Mouse (Mus musculus): ENCODE results near the gene Phf7. TPM values are rescaled to one million over a fixed set of nuclear protein-coding genes. Genes with fewer than 3 reads are reported as not detected.

Gene Phf7
- polyA plus RNA-seq, 2 experiments: 9.5 to 12.3 TPM

- Histone ChIP-seq H3K27me3 (ENCODE audit: control insufficient read depth, insufficient read depth, low read length) (no peaks in the 10 kb centered on the region), H3K4me2 (replicated peaks; ENCODE audit: low read depth, low read length, severe bottlenecking) (peak overlapping the region; percentile 64), H3K36me3 (ENCODE audit: control insufficient read depth, insufficient read depth, low read length) (peaks cover 42% of the 10 kb centered on the region), H3K9ac (ENCODE audit: low read depth, low read length, severe bottlenecking) (peak overlapping the region; percentile 96), H3K4me1 (ENCODE audit: control insufficient read depth, insufficient read depth, low read length) (peaks cover 11% of the 10 kb centered on the region), H3K27ac (replicated peaks; ENCODE audit: low read depth, low read length) (peak overlapping the region; percentile 90), H3K4me3 (replicated peaks; ENCODE audit: low read length) (peak overlapping the region; percentile 86), H3K9me3 (ENCODE audit: control insufficient read depth, low read length) (no peaks in the 10 kb centered on the region)
- WGBS: 2% methylated on average over 36 of the region's 39 CpGs
- ATAC-seq (ENCODE audit: low FRiP score, low read depth) (peak; percentile 62), DNase-seq (ENCODE audit: low spot score) (peak; percentile 53)
- TF ChIP-seq POLR2A (IDR thresholded peaks at IDR 0.05; ENCODE audit: borderline replicate concordance, extremely low read depth, insufficient read depth, insufficient read length): 0 out of 2 replicates have a peak, but pooled peaks have one; percentile 13
These were observed 45.3 kb downstream of the Phf7 start for GRCm38 (mm10) chr14:31205562-31206467.

GRCm38 (mm10) chr14:31205244-31205561, 45.9 kb downstream of the Phf7 start:
- Histone ChIP-seq H3K4me2 (replicated peaks; ENCODE audit: low read depth, low read length, severe bottlenecking) (peak overlapping the region; percentile 64), H3K9ac (ENCODE audit: low read depth, low read length, severe bottlenecking) (peak overlapping the region; percentile 96), H3K36me3 (ENCODE audit: control insufficient read depth, insufficient read depth, low read length) (peaks cover 48% of the 10 kb centered on the region), H3K27ac (replicated peaks; ENCODE audit: low read depth, low read length) (peak overlapping the region; percentile 90), H3K27me3 (ENCODE audit: control insufficient read depth, insufficient read depth, low read length) (no peaks in the 10 kb centered on the region), H3K4me3 (replicated peaks; ENCODE audit: low read length) (peak overlapping the region; percentile 86), H3K9me3 (ENCODE audit: control insufficient read depth, low read length) (no peaks in the 10 kb centered on the region), H3K4me1 (ENCODE audit: control insufficient read depth, insufficient read depth, low read length) (peaks cover 11% of the 10 kb centered on the region)
- DNase-seq (ENCODE audit: low spot score) (no peak), ATAC-seq (ENCODE audit: low FRiP score, low read depth) (no peak)
- 12% methylated on average over 8 of the region's 8 CpGs for WGBS
- no peak for TF ChIP-seq POLR2A (IDR thresholded peaks at IDR 0.05; ENCODE audit: borderline replicate concordance, extremely low read depth, insufficient read depth, insufficient read length)

DNA sequence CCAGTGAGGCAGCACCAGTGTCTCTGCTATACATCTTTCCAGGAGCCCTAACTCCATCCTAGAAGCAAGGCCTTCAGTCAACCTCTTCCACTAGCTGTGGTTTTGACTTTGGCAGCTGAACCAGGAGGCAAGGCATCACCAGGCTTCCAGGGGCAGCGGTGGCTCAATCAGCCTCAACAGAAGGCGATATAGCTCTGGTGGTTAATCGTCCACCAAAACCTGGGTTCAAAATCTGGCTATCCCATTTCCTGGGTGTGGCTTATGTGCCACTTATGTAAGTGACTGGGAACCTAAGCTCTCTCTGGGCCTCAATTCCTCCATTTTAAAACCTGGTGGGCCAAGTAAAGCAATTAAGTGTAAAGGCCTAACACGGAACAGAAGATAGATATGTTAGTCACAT, 46.3 kb downstream of the Phf7 start:
- H3K27ac ChIP-seq (replicated peaks; ENCODE audit: low read depth, low read length): peak overlapping the region; percentile 90; the same call in 1 of the 2 replicates
- WGBS: 64% methylated on average over 4 of the region's 4 CpGs
- DNase-seq (ENCODE audit: low spot score) (no peak), ATAC-seq (ENCODE audit: low FRiP score, low read depth) (no peak)
- H3K4me1 ChIP-seq (ENCODE audit: control insufficient read depth, insufficient read depth, low read length): peaks cover 11% of the 10 kb centered on the region
- peak overlapping the region; percentile 86 for H3K4me3 ChIP-seq (replicated peaks; ENCODE audit: low read length)
- no peak for TF ChIP-seq POLR2A (IDR thresholded peaks at IDR 0.05; ENCODE audit: borderline replicate concordance, extremely low read depth, insufficient read depth, insufficient read length)
- peaks cover 51% of the 10 kb centered on the region for H3K36me3 ChIP-seq (ENCODE audit: control insufficient read depth, insufficient read depth, low read length)
- H3K9me3 ChIP-seq (ENCODE audit: control insufficient read depth, low read length): no peaks in the 10 kb centered on the region
- H3K4me2 ChIP-seq (replicated peaks; ENCODE audit: low read depth, low read length, severe bottlenecking): peak overlapping the region; percentile 64
- H3K27me3 ChIP-seq (ENCODE audit: control insufficient read depth, insufficient read depth, low read length): no peaks in the 10 kb centered on the region
- H3K9ac ChIP-seq (ENCODE audit: low read depth, low read length, severe bottlenecking): peak overlapping the region; percentile 96

DNA sequence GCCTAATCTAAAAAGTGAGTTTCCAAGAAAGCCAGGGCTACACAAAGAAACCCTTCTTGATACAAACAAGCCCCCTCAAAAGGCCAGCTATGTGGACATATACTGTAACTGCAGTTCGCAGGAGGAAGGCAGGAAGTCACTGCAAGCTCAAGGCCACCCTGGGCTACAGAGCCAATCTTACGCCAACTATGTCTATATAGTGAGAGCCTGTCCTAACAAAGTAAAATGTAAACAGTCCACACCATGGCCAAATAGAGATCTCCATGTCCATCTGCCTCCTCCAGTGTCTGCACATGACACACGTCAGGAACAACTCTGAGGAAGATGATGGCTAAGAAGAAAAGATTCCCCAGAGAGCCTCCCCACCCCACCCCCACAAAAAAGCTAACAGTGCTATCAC, 51.1 kb downstream of the Phf7 start:
- no peak for TF ChIP-seq POLR2A (IDR thresholded peaks at IDR 0.05; ENCODE audit: borderline replicate concordance, extremely low read depth, insufficient read depth, insufficient read length)
- H3K27ac ChIP-seq (replicated peaks; ENCODE audit: low read depth, low read length): no peak overlapping the region
- H3K4me1 ChIP-seq (ENCODE audit: control insufficient read depth, insufficient read depth, low read length): peaks cover 8% of the 10 kb centered on the region
- no peak overlapping the region for H3K4me2 ChIP-seq (replicated peaks; ENCODE audit: low read depth, low read length, severe bottlenecking)
- no peak overlapping the region for H3K4me3 ChIP-seq (replicated peaks; ENCODE audit: low read length)
- no peaks in the 10 kb centered on the region for H3K27me3 ChIP-seq (ENCODE audit: control insufficient read depth, insufficient read depth, low read length)
- DNase-seq (ENCODE audit: low spot score) (no peak), ATAC-seq (ENCODE audit: low FRiP score, low read depth) (no peak)
- no peaks in the 10 kb centered on the region for H3K9me3 ChIP-seq (ENCODE audit: control insufficient read depth, low read length)
- H3K9ac ChIP-seq (ENCODE audit: low read depth, low read length, severe bottlenecking): no peak overlapping the region
- 87% methylated on average over 3 of the region's 3 CpGs for WGBS
- peaks cover 98% of the 10 kb centered on the region for H3K36me3 ChIP-seq (ENCODE audit: control insufficient read depth, insufficient read depth, low read length)

- H3K9ac ChIP-seq (ENCODE audit: low read depth, low read length, severe bottlenecking): no peak overlapping the region
- peaks cover 98% of the 10 kb centered on the region for H3K36me3 ChIP-seq (ENCODE audit: control insufficient read depth, insufficient read depth, low read length)
- ATAC-seq (ENCODE audit: low FRiP score, low read depth) (no peak), DNase-seq (ENCODE audit: low spot score) (no peak)
- no peaks in the 10 kb centered on the region for H3K9me3 ChIP-seq (ENCODE audit: control insufficient read depth, low read length)
- H3K4me2 ChIP-seq (replicated peaks; ENCODE audit: low read depth, low read length, severe bottlenecking): no peak overlapping the region
- TF ChIP-seq POLR2A (IDR thresholded peaks at IDR 0.05; ENCODE audit: borderline replicate concordance, extremely low read depth, insufficient read depth, insufficient read length): no peak
- 90% methylated on average over 7 of the region's 7 CpGs for WGBS
- H3K4me1 ChIP-seq (ENCODE audit: control insufficient read depth, insufficient read depth, low read length): 0 out of 2 replicates have a peak, but pooled peaks cover 3% of the 10 kb centered on the region
- H3K27ac ChIP-seq (replicated peaks; ENCODE audit: low read depth, low read length): no peak overlapping the region
- H3K27me3 ChIP-seq (ENCODE audit: control insufficient read depth, insufficient read depth, low read length): no peaks in the 10 kb centered on the region
- H3K4me3 ChIP-seq (replicated peaks; ENCODE audit: low read length): no peak overlapping the region
These were observed 51.5 kb downstream of the Phf7 start for GRCm38 (mm10) chr14:31199599-31199998.
